Mouse (Mus musculus) heart, embryonic 12.5 days (tissue): ENCODE measurements at regions not wholly inside any gene's neighbourhood (a gene's known extent, or its start where the extent isn't known, plus 50 kb on each side); places are given as distances from the start of the nearest gene placed in this dataset.
"Not testable (repeated sequence)": the region's sequence is repeated elsewhere in the genome, so short reads cannot be mapped to it uniquely, and the experiment has no call there.

ENCODE experiments used
- ATAC-seq: fragments of 200-750 bp; cut with Nextera tagmentation; 2 replicates; pipeline ENCODE4 v1.8.0; 2017; ENCODE audit warnings: moderate TSS enrichment, moderate library complexity; ENCODE audit not compliant: insufficient number of reproducible peaks, low FRiP score
- H3K27ac ChIP-seq: fragments of 300-500 bp; sonication (generic); 2 replicates; pipeline ENCODE4 v1.5.1; 2016; ENCODE audit warnings: mild to moderate bottlenecking, moderate library complexity; ENCODE audit not compliant: poor library complexity, severe bottlenecking
- H3K27me3 ChIP-seq: fragments of 300-500 bp; sonication (generic); replicated peaks from 2 replicates; pipeline ENCODE4 v1.6.1; 2016; ENCODE audit warnings: mild to moderate bottlenecking, moderate library complexity
- H3K36me3 ChIP-seq: fragments of 300-500 bp; sonication (generic); 2 replicates; pipeline ENCODE4 v1.6.1; 2016; ENCODE audit warnings: mild to moderate bottlenecking, moderate library complexity
- H3K4me1 ChIP-seq: fragments of 300-500 bp; sonication (generic); replicated peaks from 2 replicates; pipeline ENCODE4 v1.6.1; 2016; ENCODE audit warnings: mild to moderate bottlenecking
- H3K4me2 ChIP-seq: fragments of 300-500 bp; sonication (generic); 2 replicates; pipeline ENCODE4 v1.6.1; 2016; ENCODE audit warnings: mild to moderate bottlenecking, moderate library complexity
- H3K4me3 ChIP-seq: fragments of 300-500 bp; sonication (generic); 2 replicates; pipeline ENCODE4 v1.5.1; 2016; ENCODE audit warnings: mild to moderate bottlenecking
- H3K9ac ChIP-seq: fragments of 300-500 bp; sonication (generic); 2 replicates; pipeline ENCODE4 v1.6.1; 2016; ENCODE audit warnings: mild to moderate bottlenecking, moderate library complexity
- H3K9me3 ChIP-seq: fragments of 300-500 bp; sonication (generic); replicated peaks from 2 replicates; pipeline ENCODE4 v1.6.1; 2016; ENCODE audit warnings: mild to moderate bottlenecking, moderate library complexity
- WGBS: fragments of 180-500 bp; shearing (Covaris S2); methylation state at CpG from one replicate; pipeline ENCODE4 v1.1.7; 2016; 5-methylcytosine and 5-hydroxymethylcytosine counted together

DNA sequence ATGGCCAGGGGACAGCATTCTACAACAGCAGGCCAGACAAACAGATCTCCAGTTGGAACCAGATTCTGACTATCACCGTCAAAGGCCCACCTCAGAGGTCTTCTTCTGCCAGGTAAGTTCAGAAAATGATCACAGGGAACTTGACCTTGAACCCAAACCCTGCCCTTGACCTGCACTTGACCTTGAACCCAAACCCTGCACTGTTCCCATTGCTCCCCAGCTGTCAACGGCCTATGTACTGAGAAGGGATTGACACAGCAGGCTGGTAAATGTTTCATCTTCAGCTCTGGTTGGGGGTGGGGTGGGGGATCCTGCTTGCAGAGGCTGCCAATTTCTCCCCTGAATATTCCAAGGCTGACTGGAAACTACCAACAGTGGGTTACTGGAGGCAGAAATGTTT lies 111.7 kb downstream of the Ero1lb start:
- Histone ChIP-seq H3K4me1 (no peaks in the 10 kb centered on the region), H3K27me3 (no peaks in the 10 kb centered on the region), H3K9me3 (no peaks in the 10 kb centered on the region), H3K9ac (no peak overlapping the region), H3K4me2 (no peak overlapping the region), H3K36me3 (no peaks in the 10 kb centered on the region), H3K27ac (no peak overlapping the region), H3K4me3 (no peak overlapping the region)
- 80% methylated on average over 2 of the region's 2 CpGs for WGBS
- no peak for ATAC-seq

DNA sequence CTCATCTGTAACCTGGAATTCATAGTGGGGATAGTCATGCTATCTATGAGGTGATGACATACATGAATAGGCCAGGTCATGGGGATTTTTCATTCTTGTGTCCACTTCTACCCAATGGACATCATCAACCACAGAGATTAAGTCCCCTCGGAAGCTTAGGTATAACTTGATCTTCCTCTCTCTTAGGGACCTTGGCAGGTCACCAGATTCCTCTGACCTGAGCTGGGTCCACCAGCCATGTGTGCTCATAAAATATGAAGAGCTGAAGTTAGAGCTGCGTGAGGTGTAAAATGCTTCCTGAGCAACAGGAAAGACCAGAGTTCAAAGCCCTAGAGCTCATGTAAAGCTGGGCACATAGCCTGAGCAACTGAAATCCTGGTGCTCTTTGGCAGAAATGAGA lies 105.3 kb downstream of the Ero1lb start:
- not testable (repeated sequence) for H3K36me3 ChIP-seq, H3K9me3 ChIP-seq, H3K27ac ChIP-seq, H3K4me2 ChIP-seq, H3K4me3 ChIP-seq, ATAC-seq, H3K27me3 ChIP-seq, H3K4me1 ChIP-seq, H3K9ac ChIP-seq
- WGBS: 91% methylated on average over 2 of the region's 2 CpGs

GRCm38 (mm10) chr13:12668742-12669141 lies 103.1 kb downstream of the Ero1lb start:
- not testable (repeated sequence) for ATAC-seq, H3K36me3 ChIP-seq, H3K4me1 ChIP-seq, H3K4me2 ChIP-seq, H3K9ac ChIP-seq, H3K27me3 ChIP-seq, H3K4me3 ChIP-seq, H3K27ac ChIP-seq, H3K9me3 ChIP-seq
- WGBS: no CpG with 5 or more reads among the region's 7 CpGs

GRCm38 (mm10) chr13:12667727-12668665 lies 102.3 kb downstream of the Ero1lb start:
- not testable (repeated sequence) for H3K4me2 ChIP-seq, H3K4me1 ChIP-seq, H3K9me3 ChIP-seq, H3K9ac ChIP-seq, H3K27me3 ChIP-seq, H3K36me3 ChIP-seq, ATAC-seq, H3K4me3 ChIP-seq, H3K27ac ChIP-seq
- 75% methylated on average over 9 of the region's 9 CpGs for WGBS

DNA sequence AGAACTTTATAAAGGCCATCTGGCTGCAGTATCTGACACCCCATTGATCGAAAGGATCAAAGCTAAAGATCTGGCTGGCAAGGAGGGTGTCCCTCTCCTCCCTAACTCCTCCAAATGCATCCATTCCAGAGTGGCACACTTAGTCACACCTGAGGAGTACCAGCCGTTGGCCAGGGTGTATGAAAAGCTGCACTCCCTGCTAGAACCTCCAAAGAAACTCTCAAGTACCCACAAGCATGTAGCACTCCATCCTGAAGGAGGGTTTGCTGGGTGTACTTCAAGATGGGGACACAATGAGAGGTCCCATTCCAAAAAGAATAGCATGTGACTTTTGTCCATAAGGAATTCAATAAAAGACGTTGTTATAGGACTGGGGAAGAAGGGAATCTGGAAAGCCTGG lies 100.4 kb downstream of the Ero1lb start:
- not testable (repeated sequence) for H3K36me3 ChIP-seq, H3K4me3 ChIP-seq, H3K9ac ChIP-seq, H3K27me3 ChIP-seq, H3K4me1 ChIP-seq, H3K9me3 ChIP-seq, H3K4me2 ChIP-seq, ATAC-seq, H3K27ac ChIP-seq
- 70% methylated on average over 3 of the region's 3 CpGs for WGBS
